Mouse (Mus musculus): Measurements from ENCODE around the gene Zkscan14.

DNA sequence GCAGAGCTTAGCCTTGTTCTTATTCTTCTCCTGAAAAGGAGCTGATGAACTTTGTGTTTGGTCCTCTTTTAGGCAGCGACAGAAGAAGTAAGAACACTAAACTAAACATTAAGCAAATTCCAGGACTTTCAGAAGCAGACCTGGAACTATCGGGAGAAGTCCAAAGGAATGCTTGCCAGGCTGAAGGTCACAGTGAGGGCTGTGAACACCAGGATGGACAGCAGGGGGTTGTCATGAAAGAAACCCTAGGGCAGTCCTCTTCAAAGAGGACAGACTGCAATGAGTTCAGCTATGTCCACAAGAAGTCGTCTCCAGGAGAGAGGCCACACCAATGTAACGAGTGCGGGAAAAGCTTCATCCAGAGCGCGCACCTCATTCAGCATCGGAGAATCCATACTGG lies 18.3 kb upstream of the Zkscan14 start:
- TF ChIP-seq CTCF (IDR thresholded peaks at IDR 0.05; ENCODE audit: extremely low read depth, insufficient read depth, low read length) (no peak), POLR2A (IDR thresholded peaks at IDR 0.05; ENCODE audit: extremely low read depth, insufficient read depth, low read length) (no peak)
